Mouse (Mus musculus): Measurements from ENCODE around the gene Polg.

- no peak for TF ChIP-seq CTCF (IDR thresholded peaks at IDR 0.05; ENCODE audit: low read depth)
- TF ChIP-seq EP300 (IDR thresholded peaks at IDR 0.05; ENCODE audit: low read depth) = no peak
Observed at GRCm38 (mm10) chr7:79498965-79499595, 32.9 kb upstream of the Polg start.

Data from heart, postnatal 0 days (tissue).